Mouse (Mus musculus) CH12.LX (cell line): ENCODE measurements at regions not wholly inside any gene's neighbourhood (a gene's known extent, or its start where the extent isn't known, plus 50 kb on each side); places are given as distances from the start of the nearest gene placed in this dataset.

Source experiments
- DNase-seq: peaks from one replicate; pipeline ENCODE4 v3.0.0-alpha.2; 2013; ENCODE audit errors: extremely low read depth
- H3K27ac ChIP-seq: 2 replicates; pipeline ENCODE4 v1.5.1; 2012; ENCODE audit warnings: low read depth, mild to moderate bottlenecking, control low read depth, moderate library complexity; ENCODE audit not compliant: insufficient read depth
- H3K27me3 ChIP-seq: replicated peaks from 2 replicates; pipeline ENCODE3; 2012; ENCODE audit warnings: inconsistent platforms
- H3K36me3 ChIP-seq, 2 experiments: replicated peaks in 1 of 2; 2 replicates each; pipeline versions ENCODE3 to v1.6.1; 2012; ENCODE audit warnings: inconsistent platforms in 1 of 2, low read length in 1 of 2, mild to moderate bottlenecking in 1 of 2, mixed read lengths in 1 of 2, moderate library complexity in 1 of 2; ENCODE audit not compliant: control insufficient read depth in 1 of 2, insufficient read depth in 1 of 2
- H3K4me1 ChIP-seq, 2 experiments: 2 replicates each; pipeline ENCODE4 v1.6.1; 2012; ENCODE audit warnings: inconsistent platforms in 1 of 2, moderate library complexity in 1 of 2; ENCODE audit not compliant: insufficient read depth in 2 of 2, control insufficient read depth in 1 of 2
- H3K4me2 ChIP-seq: 2 replicates; pipeline ENCODE4 v1.6.1; 2012; ENCODE audit warnings: low read depth, mild to moderate bottlenecking, control low read depth; ENCODE audit not compliant: poor library complexity, insufficient read depth, severe bottlenecking
- H3K4me3 ChIP-seq, 3 experiments: fragments of 150-350 bp in 1 of 3; sonication (generic) in 1 of 3; replicated peaks in 1 of 3; 2 replicates each; pipeline versions ENCODE3 to v1.5.1; 2011 to 2012; ENCODE audit warnings: low read depth in 2 of 3, low read length in 2 of 3, mild to moderate bottlenecking in 2 of 3, moderate library complexity in 2 of 3, control low read depth in 1 of 3, improper control_type of control experiment in 1 of 3, inconsistent platforms in 1 of 3, mixed read lengths in 1 of 3; ENCODE audit not compliant: poor library complexity in 1 of 3
- H3K79me2 ChIP-seq: replicated peaks from 2 replicates; pipeline ENCODE4 v1.6.1; 2012; ENCODE audit warnings: mild to moderate bottlenecking, moderate library complexity; ENCODE audit not compliant: control insufficient read depth, poor library complexity, insufficient read depth, severe bottlenecking; ENCODE audit errors: extremely low read depth
- H3K9ac ChIP-seq: 2 replicates; pipeline ENCODE4 v1.6.1; 2012; ENCODE audit warnings: low read depth, mild to moderate bottlenecking, control low read depth, moderate library complexity; ENCODE audit not compliant: insufficient read depth
- H3K9me3 ChIP-seq: replicated peaks from 2 replicates; pipeline ENCODE3; 2012; ENCODE audit warnings: low read length, inconsistent platforms, mixed read lengths
- E2F4 ChIP-seq: IDR thresholded peaks from 2 replicates; pipeline ENCODE4 v1.6.1; 2011; ENCODE audit warnings: low read depth, low read length, improper control_type of control experiment; ENCODE audit not compliant: insufficient replicate concordance
- ELF1 ChIP-seq: IDR thresholded peaks from 2 replicates; pipeline ENCODE4 v1.6.1; 2014; ENCODE audit warnings: low read depth, mild to moderate bottlenecking, inconsistent platforms, low read length, improper control_type of control experiment
- EP300 ChIP-seq: IDR thresholded peaks from 2 replicates; pipeline ENCODE4 v1.6.1; 2011; ENCODE audit warnings: low read length, improper control_type of control experiment
- GABPA ChIP-seq: IDR thresholded peaks from 2 replicates; pipeline ENCODE4 v1.6.1; 2012; ENCODE audit warnings: low read depth, low read length, improper control_type of control experiment, inconsistent platforms; ENCODE audit not compliant: insufficient replicate concordance
- HCFC1 ChIP-seq: IDR thresholded peaks from 2 replicates; pipeline ENCODE4 v1.6.1; 2012; ENCODE audit warnings: low read depth, mild to moderate bottlenecking, inconsistent platforms, low read length, improper control_type of control experiment
- IRF4 ChIP-seq: IDR thresholded peaks from 2 replicates; pipeline ENCODE4 v1.6.1; 2014; ENCODE audit warnings: low read depth, mild to moderate bottlenecking, inconsistent platforms, low read length, improper control_type of control experiment
- JUN ChIP-seq: IDR thresholded peaks from 2 replicates; pipeline ENCODE4 v1.6.1; 2011; ENCODE audit warnings: low read depth, mild to moderate bottlenecking, low read length, improper control_type of control experiment, moderate library complexity; ENCODE audit not compliant: insufficient read depth
- JUND ChIP-seq: conservative IDR thresholded peaks from 2 replicates; pipeline ENCODE4 v1.6.1; 2011; ENCODE audit warnings: low read depth, low read length, improper control_type of control experiment
- KAT2A ChIP-seq: IDR thresholded peaks from 2 replicates; pipeline ENCODE4 v1.6.1; 2012; ENCODE audit warnings: low read length, improper control_type of control experiment, inconsistent platforms; ENCODE audit not compliant: insufficient replicate concordance
- MAX ChIP-seq: IDR thresholded peaks from 2 replicates; pipeline ENCODE4 v1.6.1; 2011; ENCODE audit warnings: low read length, improper control_type of control experiment
- MEF2A ChIP-seq: IDR thresholded peaks from 2 replicates; pipeline ENCODE4 v1.6.1; 2014; ENCODE audit warnings: low read depth, mild to moderate bottlenecking, inconsistent platforms, low read length, improper control_type of control experiment, borderline replicate concordance
- MXI1 ChIP-seq: IDR thresholded peaks from 2 replicates; pipeline ENCODE4 v1.6.1; 2011; ENCODE audit warnings: mild to moderate bottlenecking, low read depth, low read length, improper control_type of control experiment
- MYC ChIP-seq: IDR thresholded peaks from 2 replicates; pipeline ENCODE4 v1.6.1; 2011; ENCODE audit warnings: low read depth, mild to moderate bottlenecking, improper control_type of control experiment, low read length
- PAX5 ChIP-seq: IDR thresholded peaks from 2 replicates; pipeline ENCODE4 v1.6.1; 2012; ENCODE audit warnings: low read length, inconsistent platforms, mixed read lengths
- POLR2A ChIP-seq: IDR thresholded peaks from 2 replicates; pipeline ENCODE4 v1.6.1; 2011; ENCODE audit warnings: low read depth, mild to moderate bottlenecking, improper control_type of control experiment, low read length
- POLR2AphosphoS2 ChIP-seq: IDR thresholded peaks from 2 replicates; pipeline ENCODE4 v1.6.1; 2011; ENCODE audit warnings: low read depth, low read length, improper control_type of control experiment
- RAD21 ChIP-seq: IDR thresholded peaks from 2 replicates; pipeline ENCODE4 v1.6.1; 2011; ENCODE audit warnings: low read depth, mild to moderate bottlenecking, low read length, improper control_type of control experiment, moderate library complexity
- RCOR1 ChIP-seq: conservative IDR thresholded peaks from 2 replicates; pipeline ENCODE4 v1.6.1; 2012; ENCODE audit warnings: low read depth, mild to moderate bottlenecking, inconsistent platforms, low read length, improper control_type of control experiment
- SIN3A ChIP-seq: IDR thresholded peaks from 2 replicates; pipeline ENCODE4 v1.6.1; 2012; ENCODE audit warnings: low read length, improper control_type of control experiment, inconsistent platforms
- TCF12 ChIP-seq: IDR thresholded peaks from 2 replicates; pipeline ENCODE4 v1.6.1; 2014; ENCODE audit warnings: low read depth, mild to moderate bottlenecking, inconsistent platforms, low read length, improper control_type of control experiment
- UBTF ChIP-seq: IDR thresholded peaks from 2 replicates; pipeline ENCODE4 v1.6.1; 2012; ENCODE audit warnings: low read depth, mild to moderate bottlenecking, inconsistent platforms, low read length, improper control_type of control experiment, moderate library complexity
- USF2 ChIP-seq: conservative IDR thresholded peaks from 2 replicates; pipeline ENCODE4 v1.6.1; 2011; ENCODE audit warnings: low read depth, low read length, improper control_type of control experiment
- ZKSCAN1 ChIP-seq: IDR thresholded peaks from 2 replicates; pipeline ENCODE4 v1.6.1; 2012; ENCODE audit warnings: low read depth, inconsistent platforms, low read length, improper control_type of control experiment, borderline replicate concordance
- ZNF384 ChIP-seq: IDR thresholded peaks from 2 replicates; pipeline ENCODE4 v1.6.1; 2012; ENCODE audit warnings: low read depth, low read length, improper control_type of control experiment, inconsistent platforms
- dilution Hi-C: fragments of 300-500 bp; cut with MboI; formaldehyde crosslinking; loops from 2 replicates; pipeline ENCODE4 v1.14.3; 2020; ENCODE audit warnings: low sequenced_read_pairs; ENCODE audit not compliant: extremely low pct_unique_long_range_greater_than_20kb, extremely low pct_ligation_motif_present
- in situ Hi-C: fragments of 300-500 bp; cut with MboI; formaldehyde crosslinking; loops from 3 replicates; pipeline ENCODE4 v1.14.3; 2019; ENCODE audit warnings: low sequenced_read_pairs, low pct_ligation_motif_present, low pct_unique_long_range_greater_than_20kb, mixed read lengths

DNA sequence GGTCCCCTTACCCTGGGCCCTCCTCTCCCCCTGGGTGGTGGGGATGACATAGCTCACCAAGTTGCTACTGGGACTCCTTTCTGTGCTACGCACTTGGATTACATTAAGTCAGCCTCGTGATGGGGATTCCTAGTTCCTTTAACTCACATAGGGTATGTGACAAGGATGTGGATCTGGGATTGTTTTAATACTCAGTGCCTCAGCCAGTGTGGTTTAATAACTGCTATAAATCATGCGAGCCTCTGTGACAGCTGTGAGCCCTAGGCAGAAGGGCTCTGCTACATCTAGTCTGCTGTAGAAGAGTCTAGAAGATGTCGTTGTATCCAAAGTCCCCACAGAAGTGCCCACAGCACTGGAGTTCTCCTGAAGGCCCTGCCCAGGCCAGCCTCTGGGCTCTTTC lies 796.5 kb upstream of the Car8 start:
- Histone ChIP-seq H3K9me3 (no peaks in the 10 kb centered on the region), H3K27me3 (no peaks in the 10 kb centered on the region), H3K9ac (no peak overlapping the region), H3K4me2 (no peak overlapping the region), H3K27ac (no peak overlapping the region), H3K4me3 (no peak overlapping the region), H3K4me1 (0 out of 4 replicates have a peak, but pooled peaks cover 0 to 2% of the 10 kb centered on the region in 2 experiments), H3K36me3 (no peaks in the 10 kb centered on the region), H3K79me2 (no peaks in the 10 kb centered on the region)
- DNase-seq: no peak
- in situ Hi-C loops (no loop called here), dilution Hi-C loops (no loop called here)
- TF ChIP-seq GABPA (no peak), POLR2AphosphoS2 (no peak), ZKSCAN1 (no peak), RAD21 (no peak), PAX5 (no peak), MXI1 (no peak), ZNF384 (no peak), HCFC1 (no peak), JUN (no peak), RCOR1 (no peak), IRF4 (no peak), ELF1 (no peak), JUND (no peak), UBTF (no peak), MEF2A (no peak), E2F4 (no peak), KAT2A (no peak), SIN3A (no peak), MYC (no peak), USF2 (no peak)

GRCm38 (mm10) chr4:9034280-9034679 lies 795.4 kb upstream of the Car8 start:
- no peak overlapping the region for H3K27ac ChIP-seq
- no peaks in the 10 kb centered on the region for H3K9me3 ChIP-seq
- no peak for DNase-seq
- H3K4me3 ChIP-seq: no peak overlapping the region
- H3K9ac ChIP-seq: no peak overlapping the region
- 0 out of 4 replicates have a peak, but pooled peaks cover 0 to 2% of the 10 kb centered on the region in 2 experiments for H3K4me1 ChIP-seq
- no peak overlapping the region for H3K4me2 ChIP-seq
- H3K27me3 ChIP-seq: no peaks in the 10 kb centered on the region
- H3K79me2 ChIP-seq: no peaks in the 10 kb centered on the region
- TF ChIP-seq POLR2A (no peak), ZKSCAN1 (no peak), JUN (no peak), KAT2A (no peak), RAD21 (no peak), EP300 (no peak), JUND (no peak), RCOR1 (no peak), TCF12 (no peak), MAX (no peak), UBTF (no peak)
- H3K36me3 ChIP-seq: no peaks in the 10 kb centered on the region
- dilution Hi-C loops: no loop called here
- in situ Hi-C loops: no loop called here
